29 mouse cellular contexts compared by ENCODE assay signal in the genomic region with DNA sequence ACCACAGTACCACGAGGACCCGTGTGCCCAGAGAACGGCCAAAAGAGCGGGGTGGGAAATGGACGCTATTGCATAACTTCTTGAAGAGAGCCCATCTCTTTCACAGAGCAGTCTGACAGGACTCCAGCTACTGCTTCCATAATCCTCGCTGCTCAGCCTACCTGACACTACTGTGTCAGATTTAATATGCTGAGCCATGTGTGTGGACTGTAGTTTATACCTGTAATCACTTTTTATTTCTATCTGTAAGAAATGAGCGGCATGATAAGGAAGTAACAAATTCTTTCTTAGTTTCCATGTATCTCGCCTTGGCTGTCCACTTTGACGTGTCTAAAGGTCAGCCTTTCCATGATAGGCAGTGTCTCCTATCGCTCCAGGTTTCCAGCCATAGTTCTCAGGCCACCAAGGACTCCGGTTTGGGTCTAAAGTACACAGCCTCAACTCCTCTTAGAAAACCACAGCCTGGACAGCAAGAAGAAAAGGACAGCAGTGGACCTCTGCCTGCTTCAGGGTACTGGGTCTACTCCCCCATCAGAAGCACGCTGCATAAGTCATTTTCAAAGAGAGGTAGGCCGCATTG. TPM values are rescaled to one million over a fixed set of nuclear protein-coding genes. Genes with fewer than 3 reads are reported as not detected.
"Had no signal": no experiment of that assay in that cellular context is flagged by ENCODE, and none has a peak within 500 bp of the region (broad histone marks: within the 10 kb centered on the region; RNA-seq: fewer than 3 reads in every experiment).

No protein-coding gene starts in this region.

- DNase-seq: forebrain, postnatal 0 days; gastrocnemius, adult 2 months; gastrocnemius, postnatal 10 days; gastrocnemius, postnatal 25 days; heart, adult 2 months; heart, postnatal 10 days; heart, postnatal 4 days; kidney, adult 11 months; kidney, adult 2 months; kidney, adult 9 months; kidney, postnatal 14 days; kidney, postnatal 36 days; layer of hippocampus, adult 9-11 months; layer of hippocampus, postnatal 36 days; left cerebral cortex, postnatal 4 days had no signal

- H3K4me3 ChIP-seq: gastrocnemius, adult 2 months; heart, adult 2 months; heart, embryonic 12.5 days; hindbrain, embryonic 10.5 days; hindbrain, embryonic 12.5 days; kidney, embryonic 15.5 days; limb, embryonic 13.5 days; limb, embryonic 15.5 days; liver, embryonic 12.5 days had no signal

- H3K4me2 ChIP-seq: heart, embryonic 12.5 days; hindbrain, embryonic 12.5 days; hindbrain, embryonic 14.5 days; kidney, embryonic 15.5 days; limb, embryonic 13.5 days; limb, embryonic 15.5 days; liver, embryonic 12.5 days had no signal

- H3K9me3 ChIP-seq: heart, embryonic 12.5 days; hindbrain, embryonic 10.5 days; hindbrain, embryonic 12.5 days; kidney, embryonic 15.5 days; limb, embryonic 13.5 days; limb, embryonic 15.5 days; liver, embryonic 12.5 days had no signal

- ATAC-seq: forebrain, postnatal 0 days; hindbrain, embryonic 16.5 days; inflammation-experienced regulatory T-cells, adult 6 months; liver, embryonic 12.5 days had no signal

- H3K27me3 ChIP-seq: heart, embryonic 12.5 days; hindbrain, embryonic 12.5 days; kidney, embryonic 15.5 days; limb, embryonic 13.5 days; limb, embryonic 15.5 days; liver, embryonic 12.5 days had no signal

- H3K9ac ChIP-seq: forebrain, postnatal 0 days; heart, embryonic 12.5 days; hindbrain, embryonic 12.5 days; hindbrain, embryonic 14.5 days; kidney, embryonic 15.5 days; limb, embryonic 13.5 days; limb, embryonic 15.5 days; liver, embryonic 12.5 days; liver, embryonic 14.5 days had no signal

- H3K4me1 ChIP-seq: hindbrain, embryonic 10.5 days; hindbrain, embryonic 12.5 days; kidney, embryonic 15.5 days; limb, embryonic 13.5 days; limb, embryonic 15.5 days had no signal

- H3K27ac ChIP-seq: gastrocnemius, adult 2 months; heart, adult 2 months; hindbrain, embryonic 10.5 days; hindbrain, embryonic 12.5 days; hindbrain, embryonic 14.5 days; kidney, embryonic 15.5 days; kidney, postnatal 0 days; limb, embryonic 13.5 days; limb, embryonic 15.5 days; liver, embryonic 12.5 days; liver, embryonic 14.5 days had no signal

RNA-seq across cellular contexts. Expression of a gene that starts 50.0 kb away (rescaled TPM):
- total RNA-seq: gastrocnemius, adult 2 months; gastrocnemius, postnatal 25 days; heart, adult 2 months; left cerebral cortex, postnatal 10 days had no signal
- polyA plus RNA-seq: limb, embryonic 11.5 days had no signal
